Mouse (Mus musculus) MEL (cell line): ENCODE results near the gene Pet100.

Experiments used
- CTCF ChIP-seq, 3 experiments: IDR thresholded peaks in 2 of 3; conservative IDR thresholded peaks in 1 of 3; 2 replicates each; pipeline ENCODE4 v1.5.1; 2011 to 2012; ENCODE audit warnings: low read length in 3 of 3, low read depth in 2 of 3, mild to moderate bottlenecking in 2 of 3, improper control_type of control experiment in 1 of 3, inconsistent platforms in 1 of 3, mixed read lengths in 1 of 3, moderate library complexity in 1 of 3; ENCODE audit not compliant: control insufficient read depth in 1 of 3, insufficient read depth in 1 of 3, poor library complexity in 1 of 3, severe bottlenecking in 1 of 3
- ETS1 ChIP-seq: IDR thresholded peaks from 2 replicates; pipeline ENCODE4 v1.6.1; 2012; ENCODE audit warnings: low read depth, mild to moderate bottlenecking, inconsistent platforms, low read length, improper control_type of control experiment, moderate library complexity
- MAX ChIP-seq: IDR thresholded peaks from 2 replicates; pipeline ENCODE4 v1.6.1; 2011; ENCODE audit warnings: low read length, improper control_type of control experiment
- MYB ChIP-seq: IDR thresholded peaks from 2 replicates; pipeline ENCODE4 v1.6.1; 2011; ENCODE audit warnings: mild to moderate bottlenecking, low read depth, low read length, improper control_type of control experiment
- POLR2A ChIP-seq, 2 experiments: IDR thresholded peaks; 2 replicates each; pipeline ENCODE4 v1.6.1; 2011 to 2012; ENCODE audit warnings: low read length in 2 of 2, mild to moderate bottlenecking in 2 of 2, control low read depth in 1 of 2, improper control_type of control experiment in 1 of 2, low read depth in 1 of 2, moderate library complexity in 1 of 2; ENCODE audit not compliant: control insufficient read depth in 1 of 2, insufficient read depth in 1 of 2, poor library complexity in 1 of 2

DNA sequence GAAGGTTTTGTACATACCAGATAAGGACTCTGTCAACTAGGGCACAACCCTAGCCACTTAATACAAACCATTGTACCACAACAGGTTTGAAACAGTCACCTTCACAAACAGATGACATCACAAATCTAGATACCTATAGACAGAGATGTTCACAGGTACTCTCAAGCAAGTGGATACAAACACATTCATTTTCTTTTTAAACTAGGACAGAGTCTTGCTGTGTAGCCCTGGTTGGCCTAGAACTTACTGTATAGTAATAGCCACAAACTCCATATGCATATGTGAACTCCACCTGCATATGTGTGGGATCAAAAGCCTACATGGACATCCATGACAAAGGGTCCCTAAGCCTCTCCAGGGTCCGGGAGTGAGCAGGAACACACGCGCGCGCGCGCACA lies 34.4 kb upstream of the Pet100 start, which contains the start of gene Camsap3:
- TF ChIP-seq MAX (no peak), CTCF (IDR thresholded peaks at IDR 0.05 in 2 of 3, conservative IDR thresholded peaks at IDR 0.05 in 1 of 3; ENCODE audit: control insufficient read depth in 1 of 3, insufficient read depth in 1 of 3, low read depth in 2 of 3, low read length in 3 of 3, poor library complexity in 1 of 3, severe bottlenecking in 1 of 3) (no peak), POLR2A (IDR thresholded peaks at IDR 0.05; ENCODE audit: control insufficient read depth in 1 of 2, insufficient read depth in 1 of 2, low read depth in 1 of 2, low read length in 2 of 2, poor library complexity in 1 of 2) (no peak), ETS1 (no peak), MYB (no peak)
